Mouse (Mus musculus): Measurements from ENCODE around the gene Gm7075. TPM values are rescaled to one million over a fixed set of nuclear protein-coding genes. Genes with fewer than 3 reads are reported as not detected.

Gm7075 gene
- total and polyA plus RNA-seq, 3 experiments, result not detected

- dilution Hi-C loops (cut with MboI; ENCODE audit: extremely low pct_ligation_motif_present, extremely low pct_unique_long_range_greater_than_20kb, low sequenced_read_pairs), result no loop called here
- no peaks in the 10 kb centered on the region for H3K36me3 ChIP-seq (replicated peaks in 1 of 2; ENCODE audit: control insufficient read depth in 1 of 2, insufficient read depth in 1 of 2, low read length in 1 of 2)
- no peaks in the 10 kb centered on the region for H3K79me2 ChIP-seq (replicated peaks; ENCODE audit: control insufficient read depth, extremely low read depth, insufficient read depth, poor library complexity, severe bottlenecking)
- no peak overlapping the region for H3K4me2 ChIP-seq (ENCODE audit: insufficient read depth, low read depth, poor library complexity, severe bottlenecking)
- no peak for DNase-seq (ENCODE audit: extremely low read depth)
- no peaks in the 10 kb centered on the region for H3K9me3 ChIP-seq (replicated peaks; ENCODE audit: low read length)
- H3K4me3 ChIP-seq (replicated peaks in 1 of 3; ENCODE audit: low read depth in 2 of 3, low read length in 2 of 3, poor library complexity in 1 of 3), result no peak overlapping the region
- H3K27me3 ChIP-seq (replicated peaks), result no peaks in the 10 kb centered on the region
- no peak overlapping the region for H3K9ac ChIP-seq (ENCODE audit: insufficient read depth, low read depth)
- H3K27ac ChIP-seq (ENCODE audit: insufficient read depth, low read depth), result no peak overlapping the region
- in situ Hi-C loops (cut with MboI; ENCODE audit: low pct_ligation_motif_present, low pct_unique_long_range_greater_than_20kb, low sequenced_read_pairs), result no loop called here
- TF ChIP-seq TBP (conservative IDR thresholded peaks at IDR 0.05; ENCODE audit: low read depth, low read length) (0 out of 2 replicates have a peak, but pooled peaks have one; percentile 41), ELF1 (IDR thresholded peaks at IDR 0.05; ENCODE audit: low read depth, low read length) (no peak), CTCF (conservative IDR thresholded peaks at IDR 0.05 in 1 of 2, IDR thresholded peaks at IDR 0.05 in 1 of 2; ENCODE audit: low read depth in 2 of 2, low read length in 2 of 2) (peak in 1 of 2 experiments; percentile 31; a peak in 1 of 4 replicates)
- H3K4me1 ChIP-seq (ENCODE audit: control insufficient read depth in 1 of 2, insufficient read depth in 2 of 2), result no peaks in the 10 kb centered on the region; a peak in 1 of 4 replicates
Observed at GRCm38 (mm10) chr10:63438736-63439262, 17.2 kb upstream of the Gm7075 start.

- in situ Hi-C loops (cut with MboI; ENCODE audit: low pct_ligation_motif_present, low pct_unique_long_range_greater_than_20kb, low sequenced_read_pairs), result no loop called here
- Histone ChIP-seq H3K36me3 (replicated peaks in 1 of 2; ENCODE audit: control insufficient read depth in 1 of 2, insufficient read depth in 1 of 2, low read length in 1 of 2) (no peaks in the 10 kb centered on the region), H3K4me3 (replicated peaks in 1 of 3; ENCODE audit: low read depth in 2 of 3, low read length in 2 of 3, poor library complexity in 1 of 3) (no peak overlapping the region), H3K9me3 (replicated peaks; ENCODE audit: low read length) (no peaks in the 10 kb centered on the region), H3K79me2 (replicated peaks; ENCODE audit: control insufficient read depth, extremely low read depth, insufficient read depth, poor library complexity, severe bottlenecking) (no peaks in the 10 kb centered on the region), H3K4me2 (ENCODE audit: insufficient read depth, low read depth, poor library complexity, severe bottlenecking) (no peak overlapping the region), H3K27me3 (replicated peaks) (no peaks in the 10 kb centered on the region), H3K27ac (ENCODE audit: insufficient read depth, low read depth) (no peak overlapping the region), H3K4me1 (ENCODE audit: control insufficient read depth in 1 of 2, insufficient read depth in 2 of 2) (peaks cover 0 to under 1% of the 10 kb centered on the region in 2 experiments; a peak in 1 of 4 replicates), H3K9ac (ENCODE audit: insufficient read depth, low read depth) (no peak overlapping the region)
- TF ChIP-seq MAX (IDR thresholded peaks at IDR 0.05; ENCODE audit: low read length) (no peak), HCFC1 (IDR thresholded peaks at IDR 0.05; ENCODE audit: low read depth, low read length) (no peak), SIN3A (IDR thresholded peaks at IDR 0.05; ENCODE audit: low read length) (no peak), UBTF (IDR thresholded peaks at IDR 0.05; ENCODE audit: low read depth, low read length) (no peak), TBP (conservative IDR thresholded peaks at IDR 0.05; ENCODE audit: low read depth, low read length) (no peak), KAT2A (IDR thresholded peaks at IDR 0.05; ENCODE audit: insufficient replicate concordance, low read length) (no peak), BHLHE40 (IDR thresholded peaks at IDR 0.05; ENCODE audit: low read depth, low read length) (no peak), USF1 (IDR thresholded peaks at IDR 0.05; ENCODE audit: low read depth, low read length) (no peak), ZNF384 (IDR thresholded peaks at IDR 0.05; ENCODE audit: low read depth, low read length) (no peak), MXI1 (IDR thresholded peaks at IDR 0.05; ENCODE audit: low read depth, low read length) (no peak), ETS1 (conservative IDR thresholded peaks at IDR 0.05; ENCODE audit: low read depth, low read length) (no peak), NRF1 (IDR thresholded peaks at IDR 0.05; ENCODE audit: low read depth, low read length) (no peak), MYC (IDR thresholded peaks at IDR 0.05; ENCODE audit: low read depth, low read length) (no peak), ELF1 (IDR thresholded peaks at IDR 0.05; ENCODE audit: low read depth, low read length) (no peak)
- DNase-seq (ENCODE audit: extremely low read depth), result no peak
- dilution Hi-C loops (cut with MboI; ENCODE audit: extremely low pct_ligation_motif_present, extremely low pct_unique_long_range_greater_than_20kb, low sequenced_read_pairs), result no loop called here
Observed at GRCm38 (mm10) chr10:63432887-63433286, 11.3 kb upstream of the Gm7075 start.
